Mouse (Mus musculus) cortical plate, adult 2 months (tissue): ENCODE results near the gene Tanc1.

Source experiments
- CTCF ChIP-seq: fragments of 200-500 bp; IDR thresholded peaks from 2 replicates; pipeline ENCODE4 v1.5.1; 2011; ENCODE audit warnings: mild to moderate bottlenecking, control low read depth, low read length; ENCODE audit not compliant: insufficient read depth; ENCODE audit errors: extremely low read depth
- POLR2A ChIP-seq: fragments of 200-500 bp; IDR thresholded peaks from 2 replicates; pipeline ENCODE4 v1.6.1; 2011; ENCODE audit warnings: mild to moderate bottlenecking, low read length, control low read depth; ENCODE audit not compliant: insufficient read depth; ENCODE audit errors: extremely low read depth

GRCm38 (mm10) chr2:59829718-59830117, 217.9 kb downstream of the Tanc1 start:
- TF ChIP-seq CTCF (no peak), POLR2A (no peak)
